Mouse (Mus musculus) erythroblast, embryonic 14.5 days (primary cell): ENCODE results near the gene Cd9.

ENCODE experiments used
- GATA1 ChIP-seq: IDR thresholded peaks from 2 replicates; pipeline ENCODE4 v1.6.1; 2012; ENCODE audit warnings: low read length, inconsistent platforms, mixed read lengths
- TAL1 ChIP-seq: IDR thresholded peaks from 3 replicates; pipeline ENCODE4 v1.6.1; 2012; ENCODE audit warnings: low read length, inconsistent platforms, mixed read lengths

DNA sequence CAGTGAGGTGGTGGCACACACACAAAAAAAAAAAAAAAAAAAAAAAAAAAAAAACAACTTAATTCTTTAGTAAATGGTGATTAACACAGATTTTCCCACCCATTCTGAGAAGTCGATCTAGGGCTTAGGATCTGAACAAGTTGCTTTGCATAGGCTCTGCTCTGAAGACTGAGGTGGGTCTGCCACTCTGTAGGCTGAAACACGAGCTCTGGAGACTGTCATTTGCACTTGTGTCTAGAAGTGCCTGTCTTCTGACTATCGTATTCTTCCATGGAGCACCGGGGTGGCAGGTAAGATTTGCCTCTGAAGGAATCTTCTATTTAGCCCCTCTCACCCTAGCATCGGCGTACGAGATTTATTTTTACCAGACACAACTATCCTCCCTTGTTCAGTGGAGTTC, 62.1 kb downstream of the Cd9 start:
- no peak for TF ChIP-seq GATA1
- no peak for TF ChIP-seq TAL1
